Mouse (Mus musculus) midbrain, postnatal 0 days (tissue): ENCODE measurements at regions not wholly inside any gene's neighbourhood (a gene's known extent, or its start where the extent isn't known, plus 50 kb on each side); places are given as distances from the start of the nearest gene placed in this dataset.
A peak's percentile ranks its signal among the peaks of the same experiment; 100 is the strongest.

Experiments
- ATAC-seq: fragments of 200-750 bp; cut with Nextera tagmentation; 2 replicates; pipeline ENCODE4 v1.8.0; 2017; ENCODE audit warnings: moderate number of reproducible peaks, mild to moderate bottlenecking, moderate TSS enrichment, moderate library complexity; ENCODE audit not compliant: low FRiP score
- DNase-seq: peaks from one replicate; pipeline ENCODE4 v3.0.0-alpha.2; 2015; ENCODE audit warnings: low spot score
- H3K27ac ChIP-seq: fragments of 300-500 bp; sonication (generic); 2 replicates; pipeline ENCODE4 v1.5.1; 2014; ENCODE audit warnings: low read depth, mild to moderate bottlenecking, low read length, mixed read lengths
- H3K27me3 ChIP-seq: fragments of 300-500 bp; sonication (generic); 2 replicates; pipeline ENCODE4 v1.6.1; 2014; ENCODE audit warnings: low read length, control low read depth, mixed read lengths; ENCODE audit not compliant: insufficient read depth
- H3K36me3 ChIP-seq: fragments of 300-500 bp; sonication (generic); 2 replicates; pipeline ENCODE4 v1.6.1; 2014; ENCODE audit warnings: low read length, control low read depth, mixed read lengths; ENCODE audit not compliant: insufficient read depth
- H3K4me1 ChIP-seq: fragments of 300-500 bp; sonication (generic); 2 replicates; pipeline ENCODE4 v1.6.1; 2014; ENCODE audit warnings: mild to moderate bottlenecking, control low read depth, antibody characterized with exemption, low read length, mixed read lengths; ENCODE audit not compliant: insufficient read depth
- H3K4me2 ChIP-seq: fragments of 300-500 bp; sonication (generic); 2 replicates; pipeline ENCODE4 v1.6.1; 2014; ENCODE audit warnings: low read depth, mild to moderate bottlenecking, low read length, mixed read lengths; ENCODE audit not compliant: poor library complexity, severe bottlenecking
- H3K4me3 ChIP-seq: fragments of 300-500 bp; sonication (generic); 2 replicates; pipeline ENCODE4 v1.5.1; 2014; ENCODE audit warnings: low read depth, mild to moderate bottlenecking, low read length, moderate library complexity
- H3K9ac ChIP-seq: fragments of 300-500 bp; sonication (generic); replicated peaks from 2 replicates; pipeline ENCODE4 v1.6.1; 2014; ENCODE audit warnings: mild to moderate bottlenecking, low read length, moderate library complexity, mixed read lengths; ENCODE audit not compliant: poor library complexity, severe bottlenecking
- H3K9me3 ChIP-seq: fragments of 300-500 bp; sonication (generic); 2 replicates; pipeline ENCODE4 v1.6.1; 2016; ENCODE audit warnings: low read length, control low read depth
- CTCF ChIP-seq: IDR thresholded peaks from 2 replicates; pipeline ENCODE4 v1.5.1; 2016; ENCODE audit warnings: antibody characterized with exemption, mild to moderate bottlenecking
- WGBS: fragments of 180-500 bp; shearing (Covaris S2); extraction: QIAGEN DNeasy Blood & Tissue Kit; methylation state at CpG from one replicate; pipeline ENCODE4 v1.1.7; 2014; 5-methylcytosine and 5-hydroxymethylcytosine counted together

- Histone ChIP-seq H3K36me3 (no peaks in the 10 kb centered on the region), H3K4me1 (no peaks in the 10 kb centered on the region), H3K27me3 (no peaks in the 10 kb centered on the region), H3K27ac (no peak overlapping the region), H3K4me3 (no peak overlapping the region), H3K4me2 (no peak overlapping the region), H3K9ac (no peak overlapping the region), H3K9me3 (no peaks in the 10 kb centered on the region)
- 76% methylated on average over 4 of the region's 4 CpGs for WGBS
- TF ChIP-seq CTCF, result no peak
- DNase-seq (no peak), ATAC-seq (no peak)
Observed at GRCm38 (mm10) chr4:79362522-79362921, 1150.8 kb upstream of the Ptprd start.

GRCm38 (mm10) chr4:79357720-79358119 lies 1146.0 kb upstream of the Ptprd start:
- Histone ChIP-seq H3K36me3 (no peaks in the 10 kb centered on the region), H3K27ac (no peak overlapping the region), H3K4me3 (no peak overlapping the region), H3K4me2 (no peak overlapping the region), H3K9ac (no peak overlapping the region), H3K27me3 (no peaks in the 10 kb centered on the region), H3K9me3 (no peaks in the 10 kb centered on the region), H3K4me1 (no peaks in the 10 kb centered on the region)
- 89% methylated on average over 1 of the region's 1 CpGs for WGBS
- TF ChIP-seq CTCF, result no peak
- no peak for ATAC-seq
- DNase-seq, result no peak

- Histone ChIP-seq H3K4me2 (no peak overlapping the region), H3K4me1 (no peaks in the 10 kb centered on the region), H3K27me3 (no peaks in the 10 kb centered on the region), H3K27ac (no peak overlapping the region), H3K9me3 (no peaks in the 10 kb centered on the region), H3K36me3 (no peaks in the 10 kb centered on the region), H3K9ac (no peak overlapping the region), H3K4me3 (no peak overlapping the region)
- DNase-seq, result peak; percentile 28
- WGBS, result 65% methylated on average over 3 of the region's 3 CpGs
- no peak for ATAC-seq
- no peak for TF ChIP-seq CTCF
Observed at GRCm38 (mm10) chr4:79309890-79310727, 1098.3 kb upstream of the Ptprd start.

- TF ChIP-seq CTCF, result no peak
- H3K9ac ChIP-seq, result no peak overlapping the region
- DNase-seq (no peak), ATAC-seq (no peak)
- no peak overlapping the region for H3K4me3 ChIP-seq
- 100% methylated on average over 1 of the region's 1 CpGs for WGBS
- H3K27ac ChIP-seq, result no peak overlapping the region
- no peaks in the 10 kb centered on the region for H3K36me3 ChIP-seq
- no peaks in the 10 kb centered on the region for H3K27me3 ChIP-seq
- H3K4me1 ChIP-seq, result no peaks in the 10 kb centered on the region
- H3K4me2 ChIP-seq, result no peak overlapping the region
- H3K9me3 ChIP-seq, result no peaks in the 10 kb centered on the region
Observed at GRCm38 (mm10) chr4:79291091-79291490, 1079.3 kb upstream of the Ptprd start.

- Histone ChIP-seq H3K4me1 (no peaks in the 10 kb centered on the region), H3K4me2 (no peak overlapping the region), H3K27ac (no peak overlapping the region), H3K4me3 (no peak overlapping the region), H3K9ac (no peak overlapping the region), H3K36me3 (no peaks in the 10 kb centered on the region), H3K27me3 (no peaks in the 10 kb centered on the region), H3K9me3 (no peaks in the 10 kb centered on the region)
- ATAC-seq (peak; percentile 65; the same call in 1 of the 2 replicates), DNase-seq (peak; percentile 72)
- 50% methylated on average over 1 of the region's 1 CpGs for WGBS
- TF ChIP-seq CTCF, result no peak
Observed at GRCm38 (mm10) chr4:79265044-79265443, 1053.3 kb upstream of the Ptprd start.

- H3K27me3 ChIP-seq, result no peaks in the 10 kb centered on the region
- no peak for TF ChIP-seq CTCF
- no peak overlapping the region for H3K27ac ChIP-seq
- no peaks in the 10 kb centered on the region for H3K4me1 ChIP-seq
- no peak overlapping the region for H3K4me3 ChIP-seq
- H3K9me3 ChIP-seq, result no peaks in the 10 kb centered on the region
- no peak overlapping the region for H3K4me2 ChIP-seq
- DNase-seq (no peak), ATAC-seq (no peak)
- H3K36me3 ChIP-seq, result no peaks in the 10 kb centered on the region
- H3K9ac ChIP-seq, result no peak overlapping the region
Observed at GRCm38 (mm10) chr4:79243184-79243583, 1031.4 kb upstream of the Ptprd start.
